Comparison of ENCODE assay signal across 8 mouse cellular contexts in genomic region chr11:102319410-102319792, GRCm38 (mm10). TPM values are rescaled to one million over a fixed set of nuclear protein-coding genes. Genes with fewer than 3 reads are reported as not detected.
DNase-seq lines count a peak whose midpoint lies in the region; ATAC-seq and TF ChIP-seq lines count a peak whose summit lies in the region.

TSS of gene Ubtf (minus strand) at chr11:102319742.

- H3K9ac ChIP-seq in lung, embryonic 16.5 days (ENCODE audit: low read length): peak within 1 kb of the TSS; percentile 100

- H3K4me1 ChIP-seq in lung, embryonic 16.5 days (replicated peaks; ENCODE audit: control insufficient read depth, insufficient read depth, low read length): peaks cover 17% of the 10 kb centered on the region

- ATAC-seq in lung, embryonic 16.5 days (ENCODE audit: low read depth): peak; percentile 21

- H3K4me3 ChIP-seq in layer of hippocampus, adult 2 months: peak within 1 kb of the TSS; percentile 98
- peak within 1 kb of the TSS; percentile 95 for H3K4me3 ChIP-seq in lung, embryonic 16.5 days (ENCODE audit: low read length)

- peak within 1 kb of the TSS; percentile 96 for H3K4me2 ChIP-seq in lung, embryonic 16.5 days (ENCODE audit: low read depth, low read length)

- TF ChIP-seq CTCF in layer of hippocampus, adult 2 months (conservative IDR thresholded peaks at IDR 0.05): 0 out of 2 replicates have a peak, but pooled peaks have one; percentile 21

- H3K27ac ChIP-seq in layer of hippocampus, adult 2 months: peak within 1 kb of the TSS; percentile 99
- H3K27ac ChIP-seq in lung, embryonic 16.5 days (ENCODE audit: low read length): peak within 1 kb of the TSS; percentile 99

- intact Hi-C loops in heart, postnatal 36 days (cut with DNase I): loop anchor here (5.0 kb wide), 1 partner anchor 238 kb away; the partner anchor contains the start of gene Gpatch8

- peak; percentile 82 for DNase-seq in MN1 (ENCODE audit: low spot score)
- peak; percentile 91 for DNase-seq in cerebellum, adult 8-10 months
- peak; percentile 63 for DNase-seq in forelimb bud, embryonic 11.5 days (ENCODE audit: low read depth, low spot score)
- peak; percentile 76 to 87 for DNase-seq in heart, postnatal 36 days
- DNase-seq in layer of hippocampus, adult 2 months (ENCODE audit: low spot score in 2 of 2): peak; percentile 80 to 82
- peak; percentile 79 for DNase-seq in ovary, adult 18-20 months (ENCODE audit: low spot score)
- DNase-seq in thymus, adult 18-20 months: peak; percentile 68 to 71

- no peaks in the 10 kb centered on the region for H3K9me3 ChIP-seq in lung, embryonic 16.5 days (ENCODE audit: control insufficient read depth, low read length)

- WGBS in lung, embryonic 16.5 days: under 1% methylated on average over 25 of the region's 25 CpGs

- H3K27me3 ChIP-seq in lung, embryonic 16.5 days (ENCODE audit: control insufficient read depth, insufficient read depth, low read depth, low read length): no peaks in the 10 kb centered on the region

- H3K36me3 ChIP-seq in lung, embryonic 16.5 days (ENCODE audit: control insufficient read depth, insufficient read depth, low read length): peaks cover 2% of the 10 kb centered on the region; the same call in 1 of the 2 replicates

RNA-seq across cellular contexts. Expression of gene Ubtf, which starts in this region (rescaled TPM):
- total RNA-seq in heart, postnatal 36 days (2021): 10 to 100 TPM; 57.2 to 60.4 TPM
- 100 to 1,000 TPM; 122 to 138 TPM for total RNA-seq in layer of hippocampus, adult 2 months (2021)
- 69.6 and 73.0 TPM in 2 replicates for polyA plus RNA-seq in lung, embryonic 16.5 days (2015; fragmentation: Nextera tagmentation; extraction: Ambion mirVana)

Comparison
In these comparisons a context has a peak if more than half of its experiments do, and no peak if none do; other contexts are left out.
1. Peak in every context shown above with its lines: DNase-seq, ATAC-seq, H3K4me3 ChIP-seq and H3K27ac ChIP-seq.